Mouse (Mus musculus): ENCODE measurements around the gene Olfr774. TPM values are rescaled to one million over a fixed set of nuclear protein-coding genes. Genes with fewer than 3 reads are reported as not detected.

Gene Olfr774
- polyA plus RNA-seq (2012): not detected in 2 replicates

DNA sequence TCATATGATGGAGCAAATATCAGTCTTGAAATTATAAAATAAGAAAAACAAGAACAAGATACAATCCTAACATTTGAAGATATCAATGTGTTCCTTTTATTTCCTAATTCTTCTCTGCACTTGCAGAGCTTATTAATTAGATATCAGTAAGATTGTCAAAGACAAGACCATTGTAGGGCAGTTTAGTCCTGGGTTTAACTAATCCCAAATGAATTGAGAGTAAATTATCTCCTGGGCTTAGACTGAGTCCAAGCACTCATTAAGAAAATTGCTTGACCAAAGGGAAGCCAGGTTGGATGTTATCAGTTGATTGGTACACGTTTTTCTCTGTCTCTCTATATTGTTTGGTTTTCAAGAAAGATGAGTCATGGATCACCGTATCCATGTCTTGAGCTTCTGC is at the start of gene Olfr774:
TSS of gene Olfr774 (plus strand) at position 301 of the 400 bp plus-strand sequence.

GRCm38 (mm10) chr10:129187319-129187718 is 48.7 kb upstream of the Olfr774 start, which contains the start of gene Olfr773:
TSS of gene Olfr773 (minus strand) at chr10:129187419.

GRCm38 (mm10) chr10:129248112-129248511 is 12.1 kb downstream of the Olfr774 start, which contains the start of gene Olfr775:
TSS of gene Olfr775 (plus strand) at chr10:129248412.

DNA sequence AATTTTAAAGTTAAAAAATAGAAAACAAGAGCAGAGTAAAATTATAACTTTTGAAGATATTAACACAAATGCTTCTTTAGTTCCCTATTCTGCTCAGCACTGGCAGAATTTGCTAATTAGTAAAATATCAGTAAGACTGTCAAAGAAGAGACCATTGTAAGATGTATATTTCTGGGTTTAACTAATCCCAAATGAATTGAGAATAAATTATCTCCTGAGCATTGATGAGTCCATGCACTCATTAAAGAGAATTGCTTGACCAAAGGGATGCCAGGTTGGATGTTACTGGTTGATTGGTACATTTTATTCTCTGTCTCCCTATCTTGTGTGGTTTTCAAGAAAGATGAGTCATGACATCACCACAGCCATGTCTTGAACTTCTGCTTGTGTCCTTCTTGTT is 22.8 kb downstream of the Olfr774 start, which contains the start of gene Olfr776:
TSS of gene Olfr776 (plus strand) at position 301 of the 400 bp plus-strand sequence.

GRCm38 (mm10) chr10:129271081-129271535 is 35.1 kb downstream of the Olfr774 start, which contains the start of gene Olfr777:
TSS of gene Olfr777 (minus strand) at chr10:129271485.

Other genes starting within 250 kb of the Olfr774 start
- not detected in 2 replicates for gene Olfr9, start 246.8 kb upstream of the Olfr774 start, polyA plus RNA-seq (2012)
- not detected in 2 replicates for gene Olfr763, start 225.4 kb upstream of the Olfr774 start, polyA plus RNA-seq (2012)
- not detected in 2 replicates for gene Olfr764-ps1, start 196.3 kb upstream of the Olfr774 start, polyA plus RNA-seq (2012)
- gene Olfr765, start 186.2 kb upstream of the Olfr774 start, polyA plus RNA-seq (2012): not detected in 2 replicates
- not detected in 2 replicates for gene Olfr766-ps1, start 167.2 kb upstream of the Olfr774 start, polyA plus RNA-seq (2012)
- gene Olfr767, start 153.3 kb upstream of the Olfr774 start, polyA plus RNA-seq (2012): not detected in 2 replicates
- gene Olfr768, start 136.8 kb upstream of the Olfr774 start, polyA plus RNA-seq (2012): 0.02 TPM in 1 of 2 replicates, not detected in the other
- not detected in 2 replicates for gene Olfr769, start 118.3 kb upstream of the Olfr774 start, polyA plus RNA-seq (2012)
- gene Olfr770, start 97.2 kb upstream of the Olfr774 start, polyA plus RNA-seq (2012): not detected in 2 replicates
- not detected in 2 replicates for gene Olfr771, start 71.5 kb upstream of the Olfr774 start, polyA plus RNA-seq (2012)
- gene Olfr772, start 58.3 kb upstream of the Olfr774 start, polyA plus RNA-seq (2012): not detected in 2 replicates
- gene Olfr773, start 48.8 kb upstream of the Olfr774 start, polyA plus RNA-seq (2012): not detected in 2 replicates
- gene Olfr775, start 12.2 kb downstream of the Olfr774 start, polyA plus RNA-seq (2012): not detected in 2 replicates
- not detected in 2 replicates for gene Olfr776, start 22.9 kb downstream of the Olfr774 start, polyA plus RNA-seq (2012)
- not detected in 2 replicates for gene Olfr777, start 35.3 kb downstream of the Olfr774 start, polyA plus RNA-seq (2012)
- not detected in 2 replicates for gene Olfr780, start 81.9 kb downstream of the Olfr774 start, polyA plus RNA-seq (2012)
- gene Olfr781, start 92.7 kb downstream of the Olfr774 start, polyA plus RNA-seq (2012): not detected in 2 replicates
- gene Olfr782, start 112.6 kb downstream of the Olfr774 start, polyA plus RNA-seq (2012): 0.04 TPM in 1 of 2 replicates, not detected in the other
- gene Olfr784, start 147.9 kb downstream of the Olfr774 start, polyA plus RNA-seq (2012): not detected in 2 replicates
- gene Olfr785, start 169.2 kb downstream of the Olfr774 start, polyA plus RNA-seq (2012): not detected in 2 replicates
- not detected in 2 replicates for gene Olfr786, start 191.1 kb downstream of the Olfr774 start, polyA plus RNA-seq (2012)
- gene Olfr787, start 225.7 kb downstream of the Olfr774 start, polyA plus RNA-seq (2012): not detected in 2 replicates
- gene Olfr788, start 234.8 kb downstream of the Olfr774 start, polyA plus RNA-seq (2012): not detected in 2 replicates
- gene Olfr789, start 248.5 kb downstream of the Olfr774 start, polyA plus RNA-seq (2012): not detected in 2 replicates